Mouse (Mus musculus) thymus, adult 18-20 months (tissue): Measurements from ENCODE around the gene Sgpl1.

Experiments used
- DNase-seq, 2 experiments: peaks; one replicate each; pipeline ENCODE4 v3.0.0; 2022; ENCODE audit warnings: mixed read lengths in 2 of 2

Sgpl1 gene

GRCm38 (mm10) chr10:61080931-61081255 is 66.6 kb downstream of the Sgpl1 start:
- no peak for DNase-seq

GRCm38 (mm10) chr10:61080227-61080930 is 67.1 kb downstream of the Sgpl1 start:
- DNase-seq: peak; percentile 25 to 48

GRCm38 (mm10) chr10:61075607-61076006 is 71.9 kb downstream of the Sgpl1 start:
- DNase-seq: no peak

GRCm38 (mm10) chr10:61074643-61075042 is 72.9 kb downstream of the Sgpl1 start:
- DNase-seq: no peak

GRCm38 (mm10) chr10:61072324-61072723 is 75.2 kb downstream of the Sgpl1 start:
- peak; percentile 10 to 17 for DNase-seq

- DNase-seq: no peak
Observed at GRCm38 (mm10) chr10:61069248-61069647, 78.3 kb downstream of the Sgpl1 start.

- DNase-seq: peak in 1 of 2 experiments; percentile 8
Observed at GRCm38 (mm10) chr10:61068436-61069192, 78.9 kb downstream of the Sgpl1 start.

- no peak for DNase-seq
Observed at GRCm38 (mm10) chr10:61065287-61066005, 82.1 kb downstream of the Sgpl1 start.

GRCm38 (mm10) chr10:61064635-61065034 is 82.9 kb downstream of the Sgpl1 start:
- no peak for DNase-seq

- DNase-seq: no peak
Observed at GRCm38 (mm10) chr10:61063271-61063864, 84.1 kb downstream of the Sgpl1 start.

- no peak for DNase-seq
Observed at GRCm38 (mm10) chr10:61059543-61060110, 87.9 kb downstream of the Sgpl1 start.

- DNase-seq: no peak
Observed at GRCm38 (mm10) chr10:61059101-61059500, 88.4 kb downstream of the Sgpl1 start.

GRCm38 (mm10) chr10:61056661-61057060 is 90.8 kb downstream of the Sgpl1 start:
- no peak for DNase-seq

- no peak for DNase-seq
Observed at GRCm38 (mm10) chr10:61051993-61052613, 95.4 kb downstream of the Sgpl1 start.
